Mouse (Mus musculus): ENCODE results near the gene Nup210l. TPM values are rescaled to one million over a fixed set of nuclear protein-coding genes. Genes with fewer than 3 reads are reported as not detected.
"Not testable (repeated sequence)": the region's sequence is repeated elsewhere in the genome, so short reads cannot be mapped to it uniquely, and the experiment has no call there.

The Nup210l gene
- polyA plus RNA-seq, 1 experiment = 0.16 TPM

DNA sequence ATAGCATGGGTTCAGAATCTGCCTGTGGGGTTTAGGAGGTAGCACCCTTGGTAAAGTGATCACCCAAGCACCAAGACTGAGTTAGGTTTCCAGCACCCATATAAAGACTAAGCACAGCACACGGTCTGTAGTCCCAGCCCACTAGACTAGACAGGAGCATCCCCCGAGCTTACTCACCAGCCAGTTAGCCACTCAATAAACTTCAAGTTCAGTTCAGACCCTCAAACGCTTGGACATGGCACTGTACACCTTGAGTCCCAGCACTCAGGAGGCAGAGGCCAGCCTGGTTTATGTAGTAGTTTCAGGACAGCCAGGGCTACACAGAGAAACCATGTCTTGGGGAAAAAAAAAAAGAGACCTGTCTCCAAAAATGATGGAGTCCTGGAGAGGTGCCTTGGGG, 2.9 kb upstream of the Nup210l start:
- no peaks in the 10 kb centered on the region for H3K4me1 ChIP-seq (ENCODE audit: control insufficient read depth, insufficient read depth, low read length)

DNA sequence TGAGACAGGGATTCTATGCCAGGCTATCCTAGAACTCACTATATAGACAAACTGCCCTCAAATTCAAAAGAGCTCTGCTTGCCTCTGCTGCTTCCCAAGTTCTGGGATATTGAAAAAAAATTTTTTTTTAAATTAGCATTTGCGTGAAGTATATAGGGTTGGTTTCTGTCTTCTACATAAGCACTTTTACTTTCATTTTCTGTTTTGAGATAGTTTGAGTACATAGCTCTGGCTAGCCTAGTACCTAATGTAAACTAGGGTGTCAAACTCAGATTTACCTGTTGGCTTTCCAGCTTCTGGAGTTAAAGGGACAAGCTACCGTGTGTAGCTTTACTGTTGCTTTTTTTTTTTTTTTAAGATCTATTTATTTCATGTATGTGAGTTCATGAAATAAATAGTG, 2.3 kb upstream of the Nup210l start:
- TF ChIP-seq CTCF (IDR thresholded peaks at IDR 0.05; ENCODE audit: borderline replicate concordance, insufficient read depth, low read depth, low read length) (no peak), POLR2A (IDR thresholded peaks at IDR 0.05; ENCODE audit: borderline replicate concordance, insufficient read depth, low read length) (no peak)
- no peak for DNase-seq
- WGBS = 95% methylated on average over 2 of the region's 2 CpGs
- no peak overlapping the region for H3K27ac ChIP-seq (ENCODE audit: insufficient read depth, low read length)
- no peaks in the 10 kb centered on the region for H3K27me3 ChIP-seq (ENCODE audit: control insufficient read depth, insufficient read depth, low read length)
- no peaks in the 10 kb centered on the region for H3K4me1 ChIP-seq (ENCODE audit: control insufficient read depth, insufficient read depth, low read length)
- H3K4me3 ChIP-seq (replicated peaks; ENCODE audit: insufficient read depth, low read depth, low read length) = no peak overlapping the region

More for the DNA sequence above, 2.9 kb upstream of the Nup210l start:
- Histone ChIP-seq H3K27ac (ENCODE audit: insufficient read depth, low read length) (no peak overlapping the region), H3K27me3 (ENCODE audit: control insufficient read depth, insufficient read depth, low read length) (no peaks in the 10 kb centered on the region), H3K4me3 (replicated peaks; ENCODE audit: insufficient read depth, low read depth, low read length) (no peak overlapping the region)
- no peak for DNase-seq
- TF ChIP-seq POLR2A (IDR thresholded peaks at IDR 0.05; ENCODE audit: borderline replicate concordance, insufficient read depth, low read length) = no peak
- TF ChIP-seq CTCF (IDR thresholded peaks at IDR 0.05; ENCODE audit: borderline replicate concordance, insufficient read depth, low read depth, low read length) = no peak
- 89% methylated on average over 3 of the region's 3 CpGs for WGBS

DNA sequence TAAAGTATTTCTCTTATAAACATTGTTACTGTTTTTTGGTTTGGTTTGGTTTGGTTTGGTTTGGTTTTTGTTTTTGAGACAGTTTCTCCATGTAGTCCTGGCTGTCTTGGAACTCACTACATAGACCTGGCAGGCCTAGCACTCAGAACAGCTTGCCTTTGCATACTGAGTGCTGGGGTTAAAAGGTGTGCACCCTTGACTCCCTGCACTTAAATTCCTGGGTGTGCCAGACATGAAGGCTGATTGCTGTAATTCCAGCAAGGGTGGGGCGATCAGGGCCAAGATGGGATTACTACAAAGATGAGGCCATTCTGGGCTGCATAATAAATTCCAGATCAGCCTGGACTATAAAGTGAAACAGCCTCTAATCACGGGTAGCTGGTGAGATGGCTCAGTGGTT, 1.7 kb upstream of the Nup210l start:
- H3K27me3 ChIP-seq (ENCODE audit: control insufficient read depth, insufficient read depth, low read length) = no peaks in the 10 kb centered on the region
- no peak overlapping the region for H3K4me3 ChIP-seq (replicated peaks; ENCODE audit: insufficient read depth, low read depth, low read length)
- no peak for DNase-seq
- 86% methylated on average over 2 of the region's 2 CpGs for WGBS
- H3K4me1 ChIP-seq (ENCODE audit: control insufficient read depth, insufficient read depth, low read length) = no peaks in the 10 kb centered on the region
- H3K27ac ChIP-seq (ENCODE audit: insufficient read depth, low read length) = no peak overlapping the region
- TF ChIP-seq CTCF (IDR thresholded peaks at IDR 0.05; ENCODE audit: borderline replicate concordance, insufficient read depth, low read depth, low read length) (no peak), POLR2A (IDR thresholded peaks at IDR 0.05; ENCODE audit: borderline replicate concordance, insufficient read depth, low read length) (no peak)

DNA sequence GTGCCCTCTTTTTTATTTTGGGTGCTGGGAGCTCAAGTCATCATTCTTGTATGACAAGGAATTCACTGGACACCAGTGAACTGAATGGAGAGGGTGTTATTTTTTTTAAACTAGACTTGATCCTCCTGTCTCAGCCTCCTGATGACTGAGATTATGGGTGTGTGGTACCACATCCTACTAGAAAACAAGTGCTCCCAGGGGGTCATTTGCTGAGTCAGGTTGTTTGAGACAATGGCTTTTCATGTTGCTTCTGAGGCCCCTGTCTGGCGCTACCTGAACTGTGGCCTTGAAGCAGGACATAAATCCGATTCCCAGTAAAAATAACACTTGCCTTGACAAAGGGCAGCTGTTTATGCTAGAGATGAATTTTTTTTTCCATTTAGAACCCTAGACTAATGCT, 756 bp upstream of the Nup210l start:
- Histone ChIP-seq H3K27me3 (ENCODE audit: control insufficient read depth, insufficient read depth, low read length) (no peaks in the 10 kb centered on the region), H3K27ac (ENCODE audit: insufficient read depth, low read length) (no peak overlapping the region), H3K4me1 (ENCODE audit: control insufficient read depth, insufficient read depth, low read length) (no peaks in the 10 kb centered on the region), H3K4me3 (replicated peaks; ENCODE audit: insufficient read depth, low read depth, low read length) (no peak overlapping the region)
- DNase-seq = no peak
- WGBS = 94% methylated on average over 2 of the region's 2 CpGs
- no peak for TF ChIP-seq CTCF (IDR thresholded peaks at IDR 0.05; ENCODE audit: borderline replicate concordance, insufficient read depth, low read depth, low read length)
- no peak for TF ChIP-seq POLR2A (IDR thresholded peaks at IDR 0.05; ENCODE audit: borderline replicate concordance, insufficient read depth, low read length)

DNA sequence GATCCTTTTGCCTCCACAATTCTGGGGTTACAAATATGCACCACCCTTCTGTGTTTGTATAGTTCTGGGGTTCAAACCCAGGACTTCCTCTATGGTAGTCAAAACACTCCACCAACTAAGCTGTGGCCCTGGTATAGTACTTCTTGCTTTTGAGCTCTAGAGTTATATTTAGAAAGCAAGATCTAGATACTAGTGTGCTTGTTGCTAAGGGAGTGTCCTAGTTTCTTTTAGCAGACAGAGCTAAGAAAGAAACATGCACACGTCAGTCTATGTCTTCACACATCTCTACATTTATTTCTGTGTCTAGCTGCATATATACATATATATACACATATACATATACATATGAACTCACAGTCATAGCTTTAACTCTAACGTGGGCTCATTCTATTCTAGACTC, 7.8 kb downstream of the Nup210l start:
- Histone ChIP-seq H3K27ac (ENCODE audit: insufficient read depth, low read length) (no peak overlapping the region), H3K4me3 (replicated peaks; ENCODE audit: insufficient read depth, low read depth, low read length) (no peak overlapping the region), H3K4me1 (ENCODE audit: control insufficient read depth, insufficient read depth, low read length) (no peaks in the 10 kb centered on the region), H3K27me3 (ENCODE audit: control insufficient read depth, insufficient read depth, low read length) (no peaks in the 10 kb centered on the region)
- WGBS = 93% methylated on average over 2 of the region's 2 CpGs
- DNase-seq = no peak
- TF ChIP-seq POLR2A (IDR thresholded peaks at IDR 0.05; ENCODE audit: borderline replicate concordance, insufficient read depth, low read length) = no peak
- TF ChIP-seq CTCF (IDR thresholded peaks at IDR 0.05; ENCODE audit: borderline replicate concordance, insufficient read depth, low read depth, low read length) = no peak

DNA sequence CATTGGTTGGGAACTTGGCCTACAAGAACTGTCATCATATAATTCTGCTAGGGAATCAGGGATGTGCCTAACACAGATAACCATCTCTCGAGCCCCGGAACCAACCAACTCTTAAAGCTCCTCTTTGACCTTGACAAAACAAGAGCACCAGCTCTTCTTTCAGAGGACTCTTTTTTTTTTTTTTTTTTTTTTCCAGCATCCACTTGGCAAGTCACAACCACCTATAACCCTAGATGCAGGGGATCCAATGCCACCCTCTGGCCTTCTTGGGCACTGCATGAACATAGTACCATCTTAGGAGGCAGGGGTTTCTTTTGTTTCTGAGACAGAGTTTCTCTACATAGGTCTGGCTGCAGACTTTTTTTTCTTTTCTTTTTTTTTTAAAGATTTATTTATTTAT, 10.4 kb downstream of the Nup210l start:
- WGBS = 90% methylated on average over 2 of the region's 2 CpGs
- no peak for DNase-seq
- Histone ChIP-seq H3K27ac (ENCODE audit: insufficient read depth, low read length) (no peak overlapping the region), H3K4me1 (ENCODE audit: control insufficient read depth, insufficient read depth, low read length) (no peaks in the 10 kb centered on the region), H3K4me3 (replicated peaks; ENCODE audit: insufficient read depth, low read depth, low read length) (no peak overlapping the region), H3K27me3 (ENCODE audit: control insufficient read depth, insufficient read depth, low read length) (no peaks in the 10 kb centered on the region)
- TF ChIP-seq CTCF (IDR thresholded peaks at IDR 0.05; ENCODE audit: borderline replicate concordance, insufficient read depth, low read depth, low read length) (no peak), POLR2A (IDR thresholded peaks at IDR 0.05; ENCODE audit: borderline replicate concordance, insufficient read depth, low read length) (no peak)

DNA sequence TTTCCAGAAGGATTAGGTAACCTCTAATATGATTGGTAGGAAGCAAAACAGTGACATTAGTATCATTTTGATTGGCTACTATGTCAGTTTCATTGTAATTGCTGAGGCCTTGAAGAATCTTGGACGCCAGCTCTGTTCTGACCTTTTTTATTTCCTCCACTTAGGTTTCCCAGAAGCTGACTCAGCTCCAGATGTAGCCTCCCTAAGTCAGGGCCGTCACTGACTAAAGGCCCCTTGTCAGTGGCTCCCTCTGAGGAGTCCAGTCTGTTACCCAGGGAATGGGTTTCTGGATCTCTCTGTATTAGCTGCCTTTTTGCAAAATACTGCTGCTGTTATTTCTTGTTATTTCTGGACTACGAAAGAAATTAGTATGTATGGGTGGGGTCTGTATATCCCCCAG, 11.6 kb downstream of the Nup210l start:
- WGBS = 82% methylated on average over 3 of the region's 3 CpGs
- H3K4me3 ChIP-seq (replicated peaks; ENCODE audit: insufficient read depth, low read depth, low read length) = no peak overlapping the region
- H3K27ac ChIP-seq (ENCODE audit: insufficient read depth, low read length) = no peak overlapping the region
- H3K27me3 ChIP-seq (ENCODE audit: control insufficient read depth, insufficient read depth, low read length) = no peaks in the 10 kb centered on the region
- TF ChIP-seq CTCF (IDR thresholded peaks at IDR 0.05; ENCODE audit: borderline replicate concordance, insufficient read depth, low read depth, low read length) = no peak
- no peak for TF ChIP-seq POLR2A (IDR thresholded peaks at IDR 0.05; ENCODE audit: borderline replicate concordance, insufficient read depth, low read length)
- DNase-seq = no peak
- no peaks in the 10 kb centered on the region for H3K4me1 ChIP-seq (ENCODE audit: control insufficient read depth, insufficient read depth, low read length)

DNA sequence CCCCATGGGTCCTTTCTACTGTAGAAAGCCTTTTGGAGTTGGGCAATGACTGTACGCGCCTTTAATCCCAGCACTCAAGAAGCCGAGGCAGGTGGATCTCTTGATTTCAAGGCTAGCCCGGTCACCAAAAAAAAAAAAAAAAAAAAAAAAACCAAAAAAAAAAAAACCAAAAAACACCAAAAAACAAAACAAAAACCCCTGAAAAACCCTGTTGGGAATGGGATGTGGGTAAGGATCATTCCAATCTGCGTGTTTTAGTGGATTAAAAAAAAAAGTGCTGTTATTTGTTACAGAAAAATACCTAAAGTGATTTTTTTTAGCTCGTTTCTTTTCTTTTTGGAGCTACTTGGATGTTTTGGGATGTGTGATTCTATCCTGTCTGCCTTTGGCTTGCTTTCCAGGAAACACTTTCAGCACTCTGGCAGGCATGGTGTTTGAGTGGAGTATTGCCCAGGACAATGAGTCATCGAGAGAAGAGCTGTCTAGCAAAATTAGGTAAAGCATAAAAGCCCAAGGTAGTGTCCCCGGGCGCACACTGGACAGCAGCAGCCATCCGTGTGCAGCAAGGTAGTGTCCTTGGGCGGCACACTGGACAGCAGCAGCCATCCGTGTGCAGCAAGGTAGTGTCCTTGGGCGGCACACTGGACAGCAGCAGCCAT, 14.3 kb downstream of the Nup210l start:
- peak; percentile 53 to 79 for DNase-seq
- no peaks in the 10 kb centered on the region for H3K27me3 ChIP-seq (ENCODE audit: control insufficient read depth, insufficient read depth, low read length)
- no peak overlapping the region for H3K27ac ChIP-seq (ENCODE audit: insufficient read depth, low read length)
- no peak overlapping the region for H3K4me3 ChIP-seq (replicated peaks; ENCODE audit: insufficient read depth, low read depth, low read length)
- WGBS = 55% methylated on average over 13 of the region's 13 CpGs
- H3K4me1 ChIP-seq (ENCODE audit: control insufficient read depth, insufficient read depth, low read length) = no peaks in the 10 kb centered on the region
- TF ChIP-seq CTCF (IDR thresholded peaks at IDR 0.05; ENCODE audit: borderline replicate concordance, insufficient read depth, low read depth, low read length) = no peak
- no peak for TF ChIP-seq POLR2A (IDR thresholded peaks at IDR 0.05; ENCODE audit: borderline replicate concordance, insufficient read depth, low read length)

DNA sequence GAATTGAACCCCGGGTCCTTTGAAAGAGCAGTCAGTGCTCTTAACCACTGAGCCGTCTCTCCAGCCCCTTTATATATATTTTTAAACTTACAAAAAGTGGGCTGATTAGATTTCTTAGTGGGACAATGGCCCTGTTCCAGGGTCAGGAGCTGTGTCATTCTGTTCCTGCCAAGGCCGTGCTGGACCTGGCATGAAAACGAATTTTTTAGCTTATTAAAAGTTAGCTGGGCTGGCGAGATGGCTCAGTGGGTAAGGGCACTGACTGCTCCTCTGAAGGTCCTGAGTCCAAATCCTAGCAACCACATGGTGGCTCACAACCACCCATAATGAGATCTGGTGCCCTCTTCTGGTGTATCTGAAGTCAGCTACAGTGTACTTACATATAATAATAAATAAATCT, 18.1 kb downstream of the Nup210l start:
- not testable (repeated sequence) for H3K4me1 ChIP-seq (ENCODE audit: control insufficient read depth, insufficient read depth, low read length); H3K27me3 ChIP-seq (ENCODE audit: control insufficient read depth, insufficient read depth, low read length); H3K4me3 ChIP-seq (replicated peaks; ENCODE audit: insufficient read depth, low read depth, low read length); DNase-seq; H3K27ac ChIP-seq (ENCODE audit: insufficient read depth, low read length)
- whole genome bisulfite sequencing = 47% methylated on average over 5 of the region's 5 CpGs
